Mouse (Mus musculus): Measurements from ENCODE around the gene Nsun5.
A peak's percentile ranks its signal among the peaks of the same experiment; 100 is the strongest.

Gene Nsun5

DNA sequence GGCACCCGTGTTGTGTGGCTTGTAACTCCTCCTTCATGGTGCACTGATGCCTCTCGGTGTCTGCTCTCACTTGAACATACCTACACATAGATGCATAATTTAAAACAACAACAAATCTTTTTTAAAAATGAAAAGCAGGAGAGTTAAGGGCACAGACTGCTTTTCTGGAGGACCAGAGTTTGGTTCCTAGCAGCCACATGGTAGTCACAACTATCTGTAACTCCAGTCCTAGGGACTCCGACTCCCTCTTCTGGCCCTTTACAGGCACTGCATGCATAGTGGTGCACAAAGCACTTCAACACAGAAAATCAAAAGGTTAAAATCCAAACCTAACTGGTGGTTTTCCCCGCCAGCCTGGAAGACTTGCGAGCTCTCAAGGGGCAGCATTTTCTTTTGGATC, 3.8 kb downstream of the Nsun5 start:
- no peak for DNase-seq (ENCODE audit: low spot score in 2 of 2)

DNA sequence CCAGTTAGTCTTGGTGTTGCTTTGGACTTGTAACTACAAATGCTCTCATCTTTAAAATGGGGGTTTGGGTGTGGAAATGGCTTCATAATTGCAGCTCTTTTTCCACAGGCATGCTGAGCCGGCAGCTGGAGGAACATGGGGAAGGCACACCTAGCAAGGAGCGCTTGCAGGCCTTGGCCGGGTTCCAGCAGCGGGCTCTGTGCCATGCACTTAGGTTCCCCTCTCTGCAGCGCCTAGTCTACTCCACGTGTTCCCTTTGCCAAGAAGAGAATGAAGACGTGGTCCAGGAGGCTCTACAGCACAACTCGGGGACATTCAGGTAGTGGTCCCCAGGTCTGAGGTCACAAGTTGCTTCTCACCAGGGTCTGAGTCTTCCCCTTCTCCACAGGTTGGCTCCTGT, 5.4 kb downstream of the Nsun5 start:
- no peak for DNase-seq (ENCODE audit: low spot score in 2 of 2)

DNA sequence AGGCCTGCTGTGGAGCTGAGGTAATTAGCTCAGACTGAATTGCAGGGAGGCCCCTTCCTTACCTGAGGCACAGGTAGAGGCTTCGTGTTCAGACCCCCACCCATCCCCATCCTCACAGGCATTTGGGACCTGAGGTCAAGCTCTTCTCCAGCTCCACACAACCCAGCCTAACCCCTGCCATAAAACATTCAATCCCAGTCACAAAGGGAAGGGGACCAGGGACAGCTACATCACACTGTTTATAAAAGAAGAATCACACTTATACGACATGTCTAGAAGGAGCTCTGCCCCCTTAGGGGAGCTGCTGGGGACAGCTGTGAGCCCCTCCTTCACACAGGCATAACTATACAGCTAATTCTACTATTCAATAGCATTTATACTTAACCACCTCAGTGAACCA, 6.6 kb downstream of the Nsun5 start:
- DNase-seq (ENCODE audit: low spot score in 2 of 2) = no peak

DNA sequence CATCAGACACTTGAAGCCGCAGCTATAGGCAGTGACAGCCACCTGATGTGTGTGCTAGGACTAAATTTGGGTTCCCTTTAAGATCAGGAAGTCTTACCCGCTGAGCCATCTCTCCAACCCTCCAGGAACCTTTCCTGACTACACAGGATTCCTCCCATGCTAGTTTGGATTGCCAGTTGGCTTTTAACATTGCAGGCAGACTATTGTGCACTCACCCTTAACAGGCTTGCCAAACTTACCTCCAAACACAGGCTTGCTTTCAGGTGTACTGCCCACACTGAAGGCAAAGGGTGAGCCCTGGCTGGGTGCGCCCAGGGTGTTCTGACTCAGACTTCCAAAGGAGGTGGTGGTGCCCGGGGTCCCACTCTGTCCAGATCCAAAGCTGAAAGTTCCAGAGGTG, 10.9 kb downstream of the Nsun5 start:
- no peak for DNase-seq (ENCODE audit: low spot score in 2 of 2)

DNA sequence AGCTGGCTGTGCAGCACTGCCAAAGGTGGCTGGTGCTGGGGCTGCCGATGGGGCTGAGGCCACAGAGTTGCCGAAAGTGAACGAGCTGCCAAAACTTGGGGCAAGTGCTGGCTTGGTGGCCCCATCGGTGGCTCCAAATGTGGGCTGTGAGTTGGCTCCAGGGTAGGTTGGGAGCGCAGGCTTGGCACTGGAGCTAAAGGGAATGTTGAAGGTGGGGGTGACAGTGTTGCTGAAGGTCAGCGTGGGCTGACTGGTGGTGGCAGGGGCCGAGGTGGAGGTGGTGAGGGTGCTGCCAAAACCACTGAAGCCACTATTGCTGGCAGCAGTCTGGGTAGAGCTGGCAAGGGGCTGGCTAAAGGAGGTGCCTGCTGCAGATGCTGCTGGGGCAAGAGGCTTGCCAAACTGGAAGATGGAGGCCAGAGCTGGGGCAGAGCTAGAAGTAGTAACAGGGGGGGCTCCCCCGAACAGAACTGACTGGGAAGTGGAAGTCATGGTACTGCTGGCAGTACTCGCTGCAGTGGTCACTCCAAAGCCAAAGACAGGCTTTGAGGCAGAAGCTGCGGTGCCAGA, 11.7 kb downstream of the Nsun5 start:
- DNase-seq (ENCODE audit: low spot score in 2 of 2) = no peak

DNA sequence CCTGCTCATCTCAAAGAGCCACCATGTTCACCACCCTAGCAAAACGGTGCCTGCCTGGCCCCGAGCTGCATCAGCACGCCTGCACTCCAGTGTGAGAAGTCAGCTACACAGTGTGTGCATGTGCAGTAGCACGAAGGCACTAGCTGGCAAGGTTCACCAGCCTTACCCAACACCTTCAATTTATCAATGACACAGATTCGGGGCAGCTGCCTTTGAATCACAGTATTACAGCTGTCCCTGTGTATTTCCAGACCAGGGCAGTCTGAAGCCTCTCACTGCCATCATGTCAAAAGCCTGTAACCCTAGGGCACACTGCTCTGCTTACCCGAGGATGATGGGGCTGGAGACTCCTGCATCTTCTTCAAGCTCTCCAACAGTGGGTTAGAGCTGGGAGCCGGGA, 13.0 kb downstream of the Nsun5 start:
- DNase-seq (ENCODE audit: low spot score in 2 of 2) = no peak

DNA sequence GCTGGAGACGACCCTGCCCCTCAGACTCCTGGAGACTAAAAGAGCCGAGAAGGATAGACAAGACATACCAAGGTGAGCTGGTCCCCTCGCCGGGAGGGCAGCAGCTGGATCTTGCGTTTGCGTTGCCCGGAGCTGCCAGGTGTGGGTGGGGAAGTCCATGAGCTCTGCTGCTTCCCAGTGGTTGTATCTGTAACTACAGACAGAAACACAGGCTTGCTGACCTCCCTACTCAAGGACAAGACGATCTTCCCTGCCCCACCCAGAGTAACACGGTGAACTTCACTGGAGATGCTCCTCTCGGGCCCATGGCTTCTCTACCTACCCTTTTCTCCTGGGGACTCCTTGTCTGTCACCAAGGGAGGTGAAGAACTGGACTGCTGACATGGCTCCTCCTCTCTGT, 14.0 kb downstream of the Nsun5 start:
- no peak for DNase-seq (ENCODE audit: low spot score in 2 of 2)

DNA sequence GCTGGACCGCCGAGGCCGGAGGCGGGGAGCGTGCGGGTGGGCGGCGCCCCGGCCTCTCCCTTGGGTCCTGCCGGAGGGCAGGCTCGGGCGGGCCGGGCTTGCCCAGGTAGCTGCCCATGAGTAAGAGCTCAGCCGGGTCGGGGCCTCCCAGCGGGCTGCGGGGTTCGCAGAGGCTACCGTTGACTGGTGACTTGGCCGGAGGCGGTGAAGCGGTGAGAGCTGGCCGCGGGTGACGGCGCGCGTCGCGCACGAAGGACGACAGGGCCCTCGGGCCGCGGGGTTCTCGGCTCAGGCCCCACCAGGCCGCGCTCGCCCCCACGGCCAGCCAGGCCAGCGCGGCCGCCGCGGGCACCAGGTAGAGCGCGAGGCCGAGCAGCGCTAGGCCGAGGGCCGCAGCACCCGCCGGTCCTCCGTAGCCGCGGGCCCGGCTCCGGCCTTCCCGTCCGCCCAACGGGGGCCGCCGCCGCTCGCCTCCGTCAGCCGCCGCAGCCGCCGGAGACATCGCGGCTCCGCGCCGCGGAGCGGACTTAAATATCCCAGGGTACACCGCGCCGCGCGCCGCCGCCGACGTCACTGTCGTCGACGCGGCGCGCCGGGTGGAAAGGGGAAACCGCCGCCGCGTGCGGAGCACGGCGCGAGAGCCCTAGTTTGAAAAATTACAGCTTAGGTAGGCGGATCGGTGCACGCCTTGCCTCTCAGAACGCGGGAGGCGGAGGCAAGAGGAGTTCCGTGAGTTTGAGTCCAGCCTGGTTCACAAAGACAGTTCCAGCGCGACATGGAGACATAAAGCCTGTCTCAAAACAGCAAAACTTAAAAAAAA, 24.5 kb downstream of the Nsun5 start, which contains the start of gene Pom121:
Gene Pom121 (minus strand): TSS at position 543 of the 820 bp plus-strand sequence.
- peak; percentile 75 to 79 for DNase-seq (ENCODE audit: low spot score in 2 of 2)

DNA sequence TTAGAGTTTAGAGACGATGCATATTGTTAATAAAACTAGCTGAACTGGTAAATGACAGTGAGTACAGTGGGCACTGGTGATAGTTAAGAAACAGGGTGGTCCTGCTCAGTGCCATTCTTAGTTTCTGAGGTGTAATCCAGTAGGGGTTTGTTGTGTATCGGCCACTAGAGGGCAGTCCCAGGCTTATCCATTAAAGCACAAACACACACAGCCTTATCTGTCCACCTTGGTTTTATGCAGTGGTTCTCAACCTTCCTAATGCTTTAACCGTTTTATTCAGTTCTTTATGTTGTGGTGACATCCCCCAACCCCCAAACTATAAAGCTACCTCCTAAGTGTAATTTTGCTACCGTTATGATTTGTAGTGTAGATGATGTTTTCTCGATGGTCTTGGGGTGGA, 26.1 kb downstream of the Nsun5 start:
- DNase-seq (ENCODE audit: low spot score in 2 of 2) = no peak

DNA sequence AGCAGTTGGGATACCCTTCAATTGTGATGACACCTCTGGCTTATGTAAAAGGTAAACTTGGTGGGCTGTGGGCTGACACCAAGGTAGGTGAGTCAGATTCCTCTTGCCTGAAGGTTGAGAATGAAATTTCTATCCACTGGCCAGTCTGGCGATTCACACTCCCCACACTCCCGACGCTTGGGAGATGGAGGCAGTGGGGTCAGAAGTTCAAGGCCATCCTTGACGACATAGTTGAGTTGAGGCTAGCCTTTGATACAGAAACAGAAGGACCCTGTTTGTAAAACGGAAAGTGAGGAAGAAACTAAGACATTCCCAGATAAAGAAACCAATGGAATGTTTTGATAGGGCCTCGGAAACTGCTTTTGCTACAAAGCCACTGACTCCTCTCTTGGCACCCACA, 29.6 kb downstream of the Nsun5 start:
- no peak for DNase-seq (ENCODE audit: low spot score in 2 of 2)

DNA sequence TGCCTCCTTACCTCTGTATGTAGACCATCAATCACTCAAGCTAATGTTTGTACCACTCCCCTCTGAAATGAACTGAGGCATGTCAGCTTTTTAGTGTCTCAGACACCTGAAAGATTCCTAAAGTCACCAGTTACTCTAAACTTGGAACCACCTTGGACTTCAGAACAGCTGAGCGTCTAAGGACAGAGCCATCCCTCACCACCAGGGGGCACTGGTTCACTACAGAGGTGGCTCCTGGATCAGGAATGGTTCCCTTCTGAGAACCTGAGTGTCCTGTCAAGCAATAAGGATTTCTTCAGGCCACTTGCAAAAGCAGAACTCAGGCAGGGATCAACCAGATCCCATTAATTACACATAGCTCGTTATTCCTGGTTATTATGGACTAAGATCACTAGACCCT, 30.5 kb downstream of the Nsun5 start:
- DNase-seq (ENCODE audit: low spot score in 2 of 2) = peak; percentile 56 to 86

DNA sequence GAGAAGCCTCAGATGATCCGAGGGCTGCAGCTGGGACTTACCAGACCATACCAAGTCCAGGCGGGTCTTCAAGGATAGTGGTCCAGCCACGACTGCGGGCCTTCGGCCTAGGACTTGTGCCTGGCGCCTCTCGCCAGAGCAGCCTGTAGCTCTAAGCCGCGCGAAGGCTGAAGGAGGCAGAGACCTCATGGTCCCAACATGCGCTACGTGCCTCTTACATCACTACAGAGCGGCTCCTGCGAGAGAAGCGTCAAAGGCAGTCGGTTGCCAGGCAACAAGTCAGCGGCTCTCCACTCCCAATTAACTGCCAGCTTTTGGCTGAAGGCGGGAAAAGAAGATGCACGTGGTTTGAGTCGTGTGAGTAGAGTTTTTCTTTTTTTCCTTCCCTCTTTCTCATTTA, 34.9 kb downstream of the Nsun5 start:
- DNase-seq (ENCODE audit: low spot score in 2 of 2) = no peak

DNA sequence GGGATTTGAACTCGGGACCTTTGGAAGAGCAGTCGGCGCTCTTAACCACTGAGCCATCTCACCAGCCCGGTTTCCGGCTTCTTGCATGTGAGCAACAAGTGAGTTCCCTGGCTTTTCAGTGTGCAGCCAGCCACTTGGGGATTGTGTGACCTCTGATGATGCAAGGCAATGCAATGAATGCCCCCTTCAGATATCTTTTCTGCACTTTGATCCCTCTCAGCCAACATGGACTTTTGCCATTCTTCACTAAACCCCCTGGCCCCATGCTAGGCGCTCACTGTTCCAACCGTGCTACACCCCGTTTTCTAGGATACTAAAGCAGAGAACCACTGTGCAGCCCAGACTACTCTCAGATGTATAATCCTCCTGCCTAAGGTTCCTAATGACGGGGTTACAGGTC, 35.7 kb downstream of the Nsun5 start:
- DNase-seq (ENCODE audit: low spot score in 2 of 2) = no peak

DNA sequence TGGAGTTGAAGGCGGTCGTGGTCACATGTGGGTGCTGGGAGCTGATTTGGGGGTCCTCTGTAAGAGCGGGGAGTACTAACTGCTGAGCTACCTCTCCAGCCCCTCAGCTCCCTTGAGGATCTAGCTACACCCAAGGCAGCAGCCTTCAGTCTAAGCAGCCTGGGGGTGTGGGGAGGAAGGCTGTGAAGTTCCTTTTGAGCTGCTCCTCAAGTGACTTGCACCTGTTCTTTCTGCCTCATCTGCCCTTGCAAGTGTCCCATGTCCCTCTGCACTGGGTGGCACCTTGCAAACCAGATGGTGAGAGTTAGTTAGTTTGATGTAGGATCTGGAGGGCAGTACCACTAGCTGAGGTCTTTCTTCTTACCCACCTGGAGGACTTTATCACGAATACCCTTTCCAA, 38.4 kb downstream of the Nsun5 start:
- no peak for DNase-seq (ENCODE audit: low spot score in 2 of 2)

DNA sequence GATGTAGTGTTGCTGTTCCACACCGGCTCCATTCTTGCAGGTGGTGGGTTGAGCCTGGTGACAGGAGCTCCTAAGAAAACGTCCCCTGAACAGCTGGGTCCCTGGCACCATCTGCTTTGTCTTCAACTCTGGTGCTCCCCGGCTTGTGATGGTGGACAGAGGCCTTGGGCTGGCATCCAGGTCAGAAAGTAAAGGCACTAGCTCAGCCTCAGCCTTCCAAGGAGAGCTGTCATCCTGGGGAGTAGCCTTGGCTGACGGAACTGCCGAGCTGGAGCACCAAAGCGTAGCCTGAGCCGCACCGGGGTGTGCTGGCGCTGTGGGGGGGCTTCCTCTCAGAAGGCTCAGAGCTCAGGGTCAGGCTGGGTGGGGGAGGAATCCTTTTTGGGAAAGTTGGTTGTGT, 40.5 kb downstream of the Nsun5 start:
- DNase-seq (ENCODE audit: low spot score in 2 of 2) = no peak
